Mouse (Mus musculus): ENCODE data around the gene Gpc6.

DNA sequence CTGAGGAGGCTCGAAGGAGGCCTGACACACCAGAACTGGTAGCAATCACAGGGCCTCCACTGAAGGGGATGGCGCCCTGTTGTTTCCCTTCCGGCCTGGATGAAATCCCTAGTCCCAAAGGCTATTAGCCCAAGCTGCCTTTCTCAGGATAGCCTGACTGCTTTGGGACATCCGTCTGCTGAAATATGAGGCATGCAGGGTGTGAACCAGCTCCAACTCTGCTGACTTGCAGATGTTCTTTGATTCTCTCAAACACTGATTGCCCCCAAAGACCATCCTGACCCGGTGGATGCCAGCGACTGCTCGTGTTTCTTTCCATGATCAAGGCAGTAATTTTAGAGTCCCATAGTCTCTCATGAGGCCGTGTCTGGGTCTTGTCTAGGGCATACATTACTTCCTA is 991.5 kb downstream of the Gpc6 start:
- no peak for TF ChIP-seq POLR2A (IDR thresholded peaks at IDR 0.05; ENCODE audit: insufficient read depth, low read depth, low read length)
- no peak for TF ChIP-seq CTCF (IDR thresholded peaks at IDR 0.05)
- TF ChIP-seq EP300 (IDR thresholded peaks at IDR 0.05; ENCODE audit: insufficient read depth, low read depth, low read length): no peak
